Mouse (Mus musculus): Measurements from ENCODE around the gene Gm3776. TPM values are rescaled to one million over a fixed set of nuclear protein-coding genes. Genes with fewer than 3 reads are reported as not detected.
"Not testable (repeated sequence)": the region's sequence is repeated elsewhere in the genome, so short reads cannot be mapped to it uniquely, and the experiment has no call there.

Gene Gm3776
- total RNA-seq, 2 experiments from 2014 or later = not detected

DNA sequence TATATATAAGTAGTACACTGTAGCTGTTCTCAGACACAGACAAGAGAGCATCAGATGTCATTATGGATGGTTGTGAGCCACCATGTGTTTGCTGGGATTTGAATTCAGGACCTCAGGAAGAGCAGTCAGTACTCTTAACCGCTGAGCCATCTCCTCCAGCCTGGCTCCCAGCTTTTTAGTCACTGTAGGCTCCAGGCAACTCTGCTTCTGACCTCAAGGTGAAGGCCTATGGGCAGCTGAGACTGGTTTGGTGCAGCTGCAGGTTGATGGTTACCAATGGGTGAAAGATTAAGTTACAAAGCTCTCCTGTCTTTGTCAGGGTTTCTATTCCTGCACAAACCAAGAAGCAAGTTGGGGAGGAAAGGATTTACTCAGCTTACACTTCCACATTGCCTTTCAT is 36.8 kb downstream of the Gm3776 start:
- not testable (repeated sequence) for DNase-seq

- not testable (repeated sequence) for DNase-seq
Measured at GRCm38 (mm10) chr9:78294781-78295180, 37.9 kb downstream of the Gm3776 start.

GRCm38 (mm10) chr9:78296089-78296488 is 39.2 kb downstream of the Gm3776 start:
- DNase-seq = peak; percentile 45

DNA sequence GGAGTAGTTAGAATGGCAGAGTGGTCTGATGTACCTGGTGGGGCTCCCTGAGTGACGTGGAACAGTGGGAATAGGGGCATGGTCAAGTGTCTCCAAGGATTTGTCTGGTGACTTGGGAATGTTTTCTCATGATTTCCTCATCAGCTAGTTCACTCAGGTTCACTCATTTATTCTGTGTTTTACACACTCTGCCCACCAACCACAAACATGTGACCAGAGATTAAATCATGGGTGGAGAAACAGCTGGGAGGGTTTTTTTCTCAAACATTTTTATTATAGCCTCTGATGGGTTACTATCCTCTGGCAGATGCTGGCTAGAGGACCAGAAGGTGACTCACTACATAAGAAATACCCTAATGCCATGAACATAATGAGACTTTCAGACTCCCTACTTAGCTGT is 41.3 kb downstream of the Gm3776 start:
- no peak for DNase-seq

DNA sequence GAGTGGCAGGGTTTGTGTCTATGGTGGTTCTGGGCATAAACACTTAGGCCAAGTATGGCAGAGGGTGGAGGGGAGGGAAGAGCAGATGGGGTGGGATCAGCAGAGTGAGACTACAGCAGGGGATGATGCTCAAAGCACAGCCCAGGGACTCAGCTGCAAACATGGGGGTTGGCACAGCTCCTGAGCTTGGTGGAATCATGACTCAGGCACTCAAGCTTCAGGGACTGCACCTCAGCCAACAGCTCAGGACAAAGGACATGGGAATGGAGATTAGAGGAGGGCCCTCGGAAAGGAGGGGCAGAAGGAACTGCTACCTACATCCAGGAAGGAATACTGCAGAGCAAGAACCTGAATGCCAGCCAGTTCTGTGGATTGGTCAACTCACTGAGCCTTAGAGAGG is 42.2 kb downstream of the Gm3776 start:
- DNase-seq = not testable (repeated sequence)

GRCm38 (mm10) chr9:78308122-78308521 is 51.2 kb downstream of the Gm3776 start:
- DNase-seq = not testable (repeated sequence)

DNA sequence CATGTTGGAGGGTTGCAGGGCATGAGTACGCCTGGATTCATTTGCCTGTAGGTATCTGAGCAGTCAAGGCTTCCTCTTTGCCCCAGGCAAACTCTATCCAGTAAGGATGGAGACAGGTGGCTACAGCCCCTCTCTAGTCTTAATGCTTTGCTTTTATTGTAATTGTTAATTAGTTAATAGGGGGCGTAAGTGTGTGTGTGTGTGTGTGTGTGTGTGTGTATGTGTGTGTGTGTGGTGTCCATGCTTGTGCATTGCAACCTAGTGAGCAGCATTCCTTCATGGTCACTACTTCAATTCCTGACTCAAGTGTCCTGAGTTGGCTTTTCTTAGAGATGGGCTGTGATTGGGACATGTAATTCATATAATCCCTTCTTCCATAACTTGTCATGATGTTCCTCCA is 57.8 kb downstream of the Gm3776 start, which contains the start of gene Omt2a:
Omt2a (minus strand) TSS at position 101 of the 400 bp plus-strand sequence.
- no peak for DNase-seq

Other genes starting within 250 kb of the Gm3776 start
- gene Gcm1, start 205.2 kb upstream of the Gm3776 start, total RNA-seq (2021) = not detected
- 10 to 100 TPM; 67.6 to 72.3 TPM for gene Fbxo9, start 148.1 kb upstream of the Gm3776 start, total RNA-seq (2021)
- gene Ick, start 147.9 kb upstream of the Gm3776 start, total RNA-seq (2021) = 10 to 100 TPM; 23.9 to 24.0 TPM
- gene Gsta4, start 74.4 kb upstream of the Gm3776 start, total RNA-seq (2021) = 10 to 100 TPM; 66.4 to 68.2 TPM
- gene Gsta1, start 26.5 kb upstream of the Gm3776 start, total RNA-seq (2021) = under 1 TPM in 1 of 2 experiments, not detected in 1; 0.41 TPM
- not detected for gene Gm10639, start 32.8 kb downstream of the Gm3776 start, total RNA-seq (2021)
- gene Omt2a, start 57.7 kb downstream of the Gm3776 start, total RNA-seq (2021) = not detected
- gene Omt2b, start 70.5 kb downstream of the Gm3776 start, total RNA-seq (2021) = not detected
- not detected for gene Gsta2, start 98.7 kb downstream of the Gm3776 start, total RNA-seq (2021)
- not detected for gene Dppa5a, start 111.0 kb downstream of the Gm3776 start, total RNA-seq (2021)
- not detected for gene Ooep, start 121.6 kb downstream of the Gm3776 start, total RNA-seq (2021)
- gene Ddx43, start 138.6 kb downstream of the Gm3776 start, total RNA-seq (2021) = not detected
- 1 to 10 TPM; 1.7 to 2.0 TPM for gene Cgas, start 186.1 kb downstream of the Gm3776 start, total RNA-seq (2021)
- 10 to 100 TPM; 20.3 to 20.4 TPM for gene Mto1, start 191.1 kb downstream of the Gm3776 start, total RNA-seq (2021)
- not detected for gene Gm17324, start 191.7 kb downstream of the Gm3776 start, total RNA-seq (2021)
- 1,000 to 10,000 TPM; 4,503 to 4,597 TPM for gene Eef1a1, start 232.0 kb downstream of the Gm3776 start, total RNA-seq (2021)